Mouse (Mus musculus) CD8-positive naive resting alpha-beta T cell, adult 2 months (primary cell): Measurements from ENCODE around the gene Cdh16.
A peak's percentile ranks its signal among the peaks of the same experiment; 100 is the strongest.
"Not testable (repeated sequence)": the region's sequence is repeated elsewhere in the genome, so short reads cannot be mapped to it uniquely, and the experiment has no call there.

Source experiments
- DNase-seq, 2 experiments: peaks; one replicate each; pipeline ENCODE4 v3.0.0; 2022; ENCODE audit warnings: low read depth in 2 of 2, low spot score in 2 of 2

Cdh16 gene

GRCm38 (mm10) chr8:104584522-104584921 is 39.7 kb downstream of the Cdh16 start:
- no peak for DNase-seq

- DNase-seq: not testable (repeated sequence)
Measured at GRCm38 (mm10) chr8:104577606-104578005, 46.6 kb downstream of the Cdh16 start.

GRCm38 (mm10) chr8:104576820-104577219 is 47.4 kb downstream of the Cdh16 start:
- no peak for DNase-seq

- DNase-seq: peak; percentile 76 to 84
Measured at GRCm38 (mm10) chr8:104570436-104571343, 53.5 kb downstream of the Cdh16 start.

GRCm38 (mm10) chr8:104569559-104569958 is 54.6 kb downstream of the Cdh16 start:
- no peak for DNase-seq

- no peak for DNase-seq
Measured at GRCm38 (mm10) chr8:104565457-104565798, 58.8 kb downstream of the Cdh16 start.

- DNase-seq: peak; percentile 83 to 88
Measured at GRCm38 (mm10) chr8:104564633-104565456, 59.4 kb downstream of the Cdh16 start.

GRCm38 (mm10) chr8:104560731-104561130 is 63.5 kb downstream of the Cdh16 start:
- no peak for DNase-seq

- DNase-seq: no peak
Measured at GRCm38 (mm10) chr8:104557226-104557625, 67.0 kb downstream of the Cdh16 start.

GRCm38 (mm10) chr8:104555191-104555590 is 69.0 kb downstream of the Cdh16 start:
- no peak for DNase-seq
